Mouse (Mus musculus): ENCODE results near the gene Mis18a. TPM values are rescaled to one million over a fixed set of nuclear protein-coding genes. Genes with fewer than 3 reads are reported as not detected.

Gene Mis18a
- polyA plus RNA-seq, 1 experiment: 33.2 TPM

- Histone ChIP-seq H3K27me3 (ENCODE audit: control insufficient read depth, insufficient read depth, low read length, poor library complexity, severe bottlenecking) (no peaks in the 10 kb centered on the region), H3K4me3 (ENCODE audit: low read depth, low read length) (no peak overlapping the region), H3K36me3 (ENCODE audit: control insufficient read depth, insufficient read depth, low read length, poor library complexity, severe bottlenecking) (peaks cover 28% of the 10 kb centered on the region), H3K9me3 (replicated peaks; ENCODE audit: control insufficient read depth, insufficient read depth, low read length, poor library complexity, severe bottlenecking) (no peaks in the 10 kb centered on the region), H3K4me1 (ENCODE audit: control insufficient read depth, insufficient read depth, low read length) (no peaks in the 10 kb centered on the region), H3K27ac (ENCODE audit: insufficient read depth, low read length) (no peak overlapping the region), H3K9ac (ENCODE audit: low read depth, poor library complexity, severe bottlenecking) (no peak overlapping the region)
- TF ChIP-seq POLR2A (IDR thresholded peaks at IDR 0.05; ENCODE audit: insufficient read depth, low read length) (no peak), CTCF (IDR thresholded peaks at IDR 0.05; ENCODE audit: low read depth, low read length) (no peak), EP300 (IDR thresholded peaks at IDR 0.05; ENCODE audit: insufficient read depth, low read depth, low read length) (no peak)
Observed at GRCm38 (mm10) chr16:90765195-90765877, 38.1 kb upstream of the Mis18a start.

GRCm38 (mm10) chr16:90760515-90760914 lies 33.3 kb upstream of the Mis18a start:
- Histone ChIP-seq H3K27ac (ENCODE audit: insufficient read depth, low read length) (no peak overlapping the region), H3K9me3 (replicated peaks; ENCODE audit: control insufficient read depth, insufficient read depth, low read length, poor library complexity, severe bottlenecking) (no peaks in the 10 kb centered on the region), H3K27me3 (ENCODE audit: control insufficient read depth, insufficient read depth, low read length, poor library complexity, severe bottlenecking) (no peaks in the 10 kb centered on the region), H3K9ac (ENCODE audit: low read depth, poor library complexity, severe bottlenecking) (no peak overlapping the region), H3K4me1 (ENCODE audit: control insufficient read depth, insufficient read depth, low read length) (no peaks in the 10 kb centered on the region), H3K4me3 (ENCODE audit: low read depth, low read length) (no peak overlapping the region), H3K36me3 (ENCODE audit: control insufficient read depth, insufficient read depth, low read length, poor library complexity, severe bottlenecking) (peaks cover 20% of the 10 kb centered on the region)
- no peak for TF ChIP-seq EP300 (IDR thresholded peaks at IDR 0.05; ENCODE audit: insufficient read depth, low read depth, low read length)
- TF ChIP-seq POLR2A (IDR thresholded peaks at IDR 0.05; ENCODE audit: insufficient read depth, low read length): no peak
- no peak for TF ChIP-seq CTCF (IDR thresholded peaks at IDR 0.05; ENCODE audit: low read depth, low read length)

DNA sequence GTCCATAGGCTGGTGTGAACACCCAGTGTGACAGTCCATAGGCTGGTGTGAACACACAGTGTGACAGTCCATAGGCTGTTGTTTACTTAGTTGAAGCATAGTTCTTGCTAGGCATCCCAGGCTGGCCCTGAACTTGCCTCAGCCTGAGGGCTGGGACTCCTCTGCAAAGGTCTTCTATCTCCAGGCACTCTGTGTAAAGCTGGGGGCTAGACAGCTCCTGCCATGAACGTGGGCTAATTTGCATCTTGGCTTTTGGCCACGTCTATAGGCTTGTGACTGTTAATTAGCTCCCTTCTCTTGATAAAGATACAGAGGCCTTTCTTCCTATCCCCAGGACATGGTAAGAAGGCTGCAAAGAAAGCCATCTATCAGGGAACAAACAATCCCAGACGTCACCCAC lies 32.1 kb upstream of the Mis18a start:
- no peaks in the 10 kb centered on the region for H3K27me3 ChIP-seq (ENCODE audit: control insufficient read depth, insufficient read depth, low read length, poor library complexity, severe bottlenecking)
- peaks cover 18% of the 10 kb centered on the region for H3K36me3 ChIP-seq (ENCODE audit: control insufficient read depth, insufficient read depth, low read length, poor library complexity, severe bottlenecking)
- no peak overlapping the region for H3K9ac ChIP-seq (ENCODE audit: low read depth, poor library complexity, severe bottlenecking)
- no peaks in the 10 kb centered on the region for H3K4me1 ChIP-seq (ENCODE audit: control insufficient read depth, insufficient read depth, low read length)
- no peak overlapping the region for H3K4me3 ChIP-seq (ENCODE audit: low read depth, low read length)
- H3K27ac ChIP-seq (ENCODE audit: insufficient read depth, low read length): no peak overlapping the region
- TF ChIP-seq EP300 (IDR thresholded peaks at IDR 0.05; ENCODE audit: insufficient read depth, low read depth, low read length): no peak
- TF ChIP-seq POLR2A (IDR thresholded peaks at IDR 0.05; ENCODE audit: insufficient read depth, low read length): no peak
- TF ChIP-seq CTCF (IDR thresholded peaks at IDR 0.05; ENCODE audit: low read depth, low read length): no peak
- no peaks in the 10 kb centered on the region for H3K9me3 ChIP-seq (replicated peaks; ENCODE audit: control insufficient read depth, insufficient read depth, low read length, poor library complexity, severe bottlenecking)

- Histone ChIP-seq H3K27me3 (ENCODE audit: control insufficient read depth, insufficient read depth, low read length, poor library complexity, severe bottlenecking) (no peaks in the 10 kb centered on the region), H3K27ac (ENCODE audit: insufficient read depth, low read length) (no peak overlapping the region), H3K9ac (ENCODE audit: low read depth, poor library complexity, severe bottlenecking) (no peak overlapping the region), H3K36me3 (ENCODE audit: control insufficient read depth, insufficient read depth, low read length, poor library complexity, severe bottlenecking) (peaks cover 3% of the 10 kb centered on the region; the same call in 1 of the 2 replicates), H3K4me3 (ENCODE audit: low read depth, low read length) (no peak overlapping the region), H3K9me3 (replicated peaks; ENCODE audit: control insufficient read depth, insufficient read depth, low read length, poor library complexity, severe bottlenecking) (no peaks in the 10 kb centered on the region), H3K4me1 (ENCODE audit: control insufficient read depth, insufficient read depth, low read length) (no peaks in the 10 kb centered on the region)
- TF ChIP-seq POLR2A (IDR thresholded peaks at IDR 0.05; ENCODE audit: insufficient read depth, low read length) (no peak), EP300 (IDR thresholded peaks at IDR 0.05; ENCODE audit: insufficient read depth, low read depth, low read length) (no peak), CTCF (IDR thresholded peaks at IDR 0.05; ENCODE audit: low read depth, low read length) (no peak)
Observed at GRCm38 (mm10) chr16:90753386-90753941, 26.3 kb upstream of the Mis18a start.

- Histone ChIP-seq H3K36me3 (ENCODE audit: control insufficient read depth, insufficient read depth, low read length, poor library complexity, severe bottlenecking) (no peaks in the 10 kb centered on the region; the same call in 1 of the 2 replicates), H3K4me1 (ENCODE audit: control insufficient read depth, insufficient read depth, low read length) (no peaks in the 10 kb centered on the region), H3K9me3 (replicated peaks; ENCODE audit: control insufficient read depth, insufficient read depth, low read length, poor library complexity, severe bottlenecking) (no peaks in the 10 kb centered on the region), H3K27me3 (ENCODE audit: control insufficient read depth, insufficient read depth, low read length, poor library complexity, severe bottlenecking) (no peaks in the 10 kb centered on the region), H3K4me3 (ENCODE audit: low read depth, low read length) (no peak overlapping the region), H3K27ac (ENCODE audit: insufficient read depth, low read length) (no peak overlapping the region), H3K9ac (ENCODE audit: low read depth, poor library complexity, severe bottlenecking) (no peak overlapping the region)
- TF ChIP-seq POLR2A (IDR thresholded peaks at IDR 0.05; ENCODE audit: insufficient read depth, low read length): no peak
- no peak for TF ChIP-seq CTCF (IDR thresholded peaks at IDR 0.05; ENCODE audit: low read depth, low read length)
- TF ChIP-seq EP300 (IDR thresholded peaks at IDR 0.05; ENCODE audit: insufficient read depth, low read depth, low read length): no peak
Observed at GRCm38 (mm10) chr16:90748169-90748568, 21.0 kb upstream of the Mis18a start.

- no peak for TF ChIP-seq CTCF (IDR thresholded peaks at IDR 0.05; ENCODE audit: low read depth, low read length)
- no peak for TF ChIP-seq EP300 (IDR thresholded peaks at IDR 0.05; ENCODE audit: insufficient read depth, low read depth, low read length)
- no peak for TF ChIP-seq POLR2A (IDR thresholded peaks at IDR 0.05; ENCODE audit: insufficient read depth, low read length)
- H3K27me3 ChIP-seq (ENCODE audit: control insufficient read depth, insufficient read depth, low read length, poor library complexity, severe bottlenecking): no peaks in the 10 kb centered on the region
- H3K4me3 ChIP-seq (ENCODE audit: low read depth, low read length): no peak overlapping the region
- no peaks in the 10 kb centered on the region for H3K9me3 ChIP-seq (replicated peaks; ENCODE audit: control insufficient read depth, insufficient read depth, low read length, poor library complexity, severe bottlenecking)
- H3K4me1 ChIP-seq (ENCODE audit: control insufficient read depth, insufficient read depth, low read length): no peaks in the 10 kb centered on the region
- H3K36me3 ChIP-seq (ENCODE audit: control insufficient read depth, insufficient read depth, low read length, poor library complexity, severe bottlenecking): no peaks in the 10 kb centered on the region; the same call in 1 of the 2 replicates
- H3K9ac ChIP-seq (ENCODE audit: low read depth, poor library complexity, severe bottlenecking): no peak overlapping the region
- no peak overlapping the region for H3K27ac ChIP-seq (ENCODE audit: insufficient read depth, low read length)
Observed at GRCm38 (mm10) chr16:90747143-90747542, 19.9 kb upstream of the Mis18a start.
